Mouse (Mus musculus) ES-E14 (cell line): Measurements from ENCODE around the gene Cetn4.

Experiments used
- CHD2 ChIP-seq: IDR thresholded peaks from 2 replicates; pipeline ENCODE4 v1.6.1; 2014; ENCODE audit warnings: mild to moderate bottlenecking, low read depth, low read length, inconsistent platforms
- ZC3H11A ChIP-seq: IDR thresholded peaks from 2 replicates; pipeline ENCODE4 v1.6.1; 2012; ENCODE audit warnings: low read depth, mild to moderate bottlenecking, inconsistent platforms, low read length, borderline replicate concordance

DNA sequence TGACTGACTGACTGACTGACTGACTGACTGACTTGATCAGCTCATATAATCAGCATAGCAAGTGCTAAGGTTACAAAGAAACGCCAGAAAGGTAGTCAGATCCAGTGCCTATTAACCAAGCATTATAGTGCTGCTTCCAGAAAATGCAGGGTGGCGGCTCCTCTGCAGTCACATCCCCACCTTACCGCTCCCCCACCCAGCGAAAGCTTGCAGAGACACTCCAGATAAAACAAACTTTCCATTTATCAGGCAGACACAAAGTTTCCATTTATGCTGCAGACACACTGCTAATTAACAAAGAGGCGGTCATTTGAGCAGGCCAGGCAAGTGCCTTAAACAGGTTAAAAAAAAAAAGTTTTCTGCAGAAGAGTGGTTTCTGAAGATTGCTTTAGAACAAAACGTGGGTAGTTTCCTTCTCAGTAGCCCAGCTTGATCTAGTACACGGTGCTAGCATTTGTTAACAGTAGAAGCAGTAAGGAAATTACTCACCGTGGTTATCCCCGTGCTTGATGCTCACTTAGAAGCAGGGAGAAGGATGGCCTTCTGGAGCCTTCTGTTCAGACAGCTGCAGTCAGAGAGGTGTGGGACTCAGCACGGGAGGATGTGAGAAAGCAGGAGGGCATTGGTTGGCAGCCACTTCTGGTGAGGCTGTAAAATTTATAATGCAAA, 53.0 kb downstream of the Cetn4 start:
- TF ChIP-seq CHD2 = no peak
- TF ChIP-seq ZC3H11A = no peak
